Mouse (Mus musculus) ZHBTc4 (cell line): Measurements from ENCODE around the gene Apc2.
A peak's percentile ranks its signal among the peaks of the same experiment; 100 is the strongest.

Experiments used
- DNase-seq: peaks from one replicate; pipeline ENCODE4 v3.0.0-alpha.2; 2011; ENCODE audit warnings: low read depth, low spot score

The Apc2 gene

GRCm38 (mm10) chr10:80294311-80294710 is 1.5 kb upstream of the Apc2 start:
- peak; percentile 32 for DNase-seq

GRCm38 (mm10) chr10:80294788-80295303 is 931 bp upstream of the Apc2 start:
- peak; percentile 39 for DNase-seq

GRCm38 (mm10) chr10:80296824-80297223 is 1.0 kb downstream of the Apc2 start:
- DNase-seq = no peak

GRCm38 (mm10) chr10:80297526-80298133 is 1.9 kb downstream of the Apc2 start:
- DNase-seq = no peak

- peak; percentile 72 for DNase-seq
Observed at GRCm38 (mm10) chr10:80298571-80299281, 2.9 kb downstream of the Apc2 start.

GRCm38 (mm10) chr10:80299301-80299700 is 3.5 kb downstream of the Apc2 start:
- no peak for DNase-seq

- DNase-seq = no peak
Observed at GRCm38 (mm10) chr10:80299824-80300223, 4.0 kb downstream of the Apc2 start.

GRCm38 (mm10) chr10:80300672-80301181 is 5.0 kb downstream of the Apc2 start:
- no peak for DNase-seq

- DNase-seq = no peak
Observed at GRCm38 (mm10) chr10:80301256-80302081, 5.7 kb downstream of the Apc2 start.

GRCm38 (mm10) chr10:80302082-80302355 is 6.2 kb downstream of the Apc2 start:
- DNase-seq = no peak

GRCm38 (mm10) chr10:80302471-80302881 is 6.7 kb downstream of the Apc2 start:
- no peak for DNase-seq

GRCm38 (mm10) chr10:80304458-80304857 is 8.7 kb downstream of the Apc2 start:
- no peak for DNase-seq

GRCm38 (mm10) chr10:80304862-80305261 is 9.1 kb downstream of the Apc2 start:
- peak; percentile 92 for DNase-seq

GRCm38 (mm10) chr10:80311560-80311959 is 15.8 kb downstream of the Apc2 start:
- DNase-seq = no peak

- DNase-seq = no peak
Observed at GRCm38 (mm10) chr10:80312586-80313504, 17.1 kb downstream of the Apc2 start.

GRCm38 (mm10) chr10:80313627-80314201 is 17.9 kb downstream of the Apc2 start:
- peak; percentile 57 for DNase-seq

GRCm38 (mm10) chr10:80314494-80315001 is 18.8 kb downstream of the Apc2 start:
- no peak for DNase-seq

GRCm38 (mm10) chr10:80315315-80315714 is 19.5 kb downstream of the Apc2 start:
- DNase-seq = no peak

- no peak for DNase-seq
Observed at GRCm38 (mm10) chr10:80316359-80316781, 20.6 kb downstream of the Apc2 start.

- no peak for DNase-seq
Observed at GRCm38 (mm10) chr10:80317011-80317410, 21.2 kb downstream of the Apc2 start.
